Mouse (Mus musculus): Measurements from ENCODE around the gene Il27ra.

Gene Il27ra

DNA sequence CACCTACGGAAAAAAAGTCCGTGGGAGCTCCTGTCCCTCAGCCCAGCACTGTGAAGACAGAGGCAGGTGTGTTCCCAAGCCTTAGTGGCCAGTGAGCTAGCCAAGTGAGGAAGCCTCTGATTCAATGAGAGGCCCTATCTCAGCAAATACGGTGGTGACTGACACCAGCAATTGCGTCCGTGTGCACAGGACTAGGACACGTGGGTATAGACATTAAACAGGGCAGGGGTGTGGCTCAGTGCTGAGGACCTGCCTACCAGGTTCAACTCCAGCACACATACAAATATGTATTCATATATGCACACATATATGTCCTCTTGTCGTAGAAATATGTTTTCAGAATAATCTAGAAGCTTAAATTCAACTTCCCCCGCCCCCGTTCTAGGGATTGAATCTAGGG is 22.7 kb downstream of the Il27ra start:
- ChIA-PET POLR2A (interaction anchor here in 3 of 4 experiments (0.6 to 1.6 kb wide), 8 partner anchors 9 to 828 kb away, joined by 3 to 8 read pairs (median 4); partner anchors contain the start of gene 1700067K01Rik (in 1 of the 3)), CTCF (interaction anchor here in 2 of 4 experiments (0.6 to 3.2 kb wide), 4 partner anchors 10 to 425 kb away, joined by 3 to 11 read pairs (median 7); no protein-coding TSS in a partner anchor)

DNA sequence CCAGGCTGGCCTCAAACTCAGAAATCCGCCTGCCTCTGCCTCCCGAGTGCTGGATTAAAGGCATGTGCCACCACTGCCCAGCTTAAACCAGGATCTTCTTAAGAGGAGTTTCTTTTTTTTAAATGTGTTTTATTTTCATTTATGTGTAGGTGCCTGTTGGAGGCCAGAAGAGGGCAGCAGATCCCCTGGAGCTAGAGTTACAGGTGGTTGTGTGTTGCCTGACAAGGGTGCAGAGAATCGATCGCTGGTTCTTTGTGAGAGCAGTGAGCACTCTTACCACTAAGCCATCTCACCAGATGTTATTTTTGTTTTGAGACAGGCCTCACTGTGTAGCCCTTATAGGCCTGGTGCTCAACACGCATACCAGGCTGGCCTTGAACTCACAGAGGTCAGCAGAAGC is 26.6 kb downstream of the Il27ra start:
- ChIA-PET POLR2A (interaction anchor here in 2 of 4 experiments (1.1 to 1.3 kb wide), 3 partner anchors 21 to 60 kb away, joined by 3 read pairs; partner anchors contain the start of genes Asf1b (in 1 of the 2) and Gm10644 (in 1 of the 2)), CTCF (interaction anchor here in 3 of 4 experiments (0.6 to 1.2 kb wide), 4 partner anchors 23 to 215 kb away, joined by 3 to 4 read pairs (median 4); no protein-coding TSS in a partner anchor)

DNA sequence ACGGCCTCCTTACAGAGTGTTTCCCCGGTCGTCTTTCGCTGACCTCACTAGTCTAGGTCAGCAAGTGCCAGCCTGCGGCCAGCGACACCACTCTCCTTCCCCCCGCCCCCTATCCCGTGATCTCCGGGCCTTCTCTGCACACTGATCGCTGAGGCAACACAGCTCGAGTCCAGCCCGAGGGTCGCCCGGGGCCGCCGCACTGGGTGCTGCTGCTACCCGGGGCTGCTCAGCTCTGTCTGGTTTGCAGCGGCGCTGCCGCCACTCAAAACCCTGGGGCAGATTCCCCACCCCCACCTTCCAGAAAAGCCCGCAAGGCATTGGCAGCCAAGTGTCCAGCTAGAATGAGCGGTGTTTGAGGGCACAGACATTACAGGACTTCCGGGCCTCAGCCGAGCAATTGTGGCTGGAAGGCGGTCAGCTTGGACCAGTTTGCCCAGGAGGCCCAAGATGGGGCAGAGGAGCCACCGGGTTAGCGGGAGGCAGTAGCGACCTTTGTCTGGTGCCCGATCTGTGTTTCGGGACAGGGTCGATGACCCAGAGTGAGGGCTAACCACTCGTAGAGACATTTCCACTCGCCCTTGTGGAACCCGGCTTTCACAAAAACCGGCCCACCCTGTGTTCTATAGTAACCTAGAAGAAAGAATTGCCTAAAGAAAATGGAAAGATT is 29.8 kb downstream of the Il27ra start:
- ChIA-PET CTCF (interaction anchor here (0.5 to 1.1 kb wide), 8 partner anchors 11 to 633 kb away, joined by 3 to 6 read pairs (median 3); partner anchors contain the start of gene Rfx1 (in 1 of the 4)), POLR2A (interaction anchor here in 3 of 4 experiments (0.5 to 3.1 kb wide), 23 partner anchors 8 to 945 kb away, joined by 3 to 10 read pairs (median 4); partner anchors contain the start of genes Palm3 (in 2 of the 3), Dcaf15 (in 1 of the 3), Dnajb1 (in 1 of the 3) and Tecr (in 1 of the 3))

DNA sequence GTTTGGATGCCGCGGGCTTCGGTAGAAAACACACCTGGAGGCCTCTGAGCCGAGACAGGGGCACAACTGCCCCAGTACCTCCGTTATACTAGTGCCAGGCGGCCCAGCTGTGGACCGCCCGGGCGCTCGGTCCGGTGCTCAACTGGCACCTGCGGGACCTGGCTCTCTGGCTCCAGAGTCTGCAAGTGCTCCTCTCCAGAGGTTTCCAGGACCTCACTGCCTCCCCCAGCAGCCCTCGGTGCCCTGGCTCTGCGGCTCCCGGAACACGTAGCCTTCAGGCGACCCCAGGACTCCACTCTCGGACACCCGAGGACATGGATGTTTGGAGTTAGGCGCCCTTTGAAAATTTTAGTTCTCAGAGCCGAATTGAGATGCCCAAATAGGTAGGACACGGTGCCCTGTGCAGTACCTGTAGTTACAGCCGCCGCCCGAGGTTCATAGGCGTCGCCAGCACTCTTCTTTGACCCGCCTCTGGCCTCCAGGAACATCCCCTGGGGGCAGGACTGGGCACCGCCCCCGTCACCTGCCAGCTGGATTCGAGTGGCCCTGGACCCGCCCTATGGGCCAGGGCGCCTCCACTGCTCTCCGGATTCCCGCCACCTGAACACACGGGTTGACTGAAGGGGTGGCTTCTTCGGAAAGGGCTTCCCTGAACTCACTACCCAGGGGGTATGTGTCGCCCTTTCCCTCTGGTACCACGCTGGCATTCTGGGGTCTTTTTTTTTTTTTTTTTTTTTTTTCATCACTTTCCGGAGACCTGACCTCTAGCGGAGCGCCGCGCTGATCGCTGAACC is 30.5 kb downstream of the Il27ra start, which contains the start of gene 2210011C24Rik:
TSS of gene 2210011C24Rik (minus strand) at position 467 of the 794 bp plus-strand sequence.
- POLR2A ChIA-PET, result interaction anchor here (0.5 to 3.1 kb wide), 31 partner anchors 8 to 404 kb away, joined by 3 to 20 read pairs (median 4); partner anchors contain the start of genes Palm3 (in 4 of the 4), 1700067K01Rik (in 3 of the 4), Asf1b (in 1 of the 4) and Dcaf15 (in 1 of the 4)
- CTCF ChIA-PET, result interaction anchor here in 3 of 4 experiments (0.7 to 1.8 kb wide), 10 partner anchors 10 to 584 kb away, joined by 3 to 5 read pairs (median 3); partner anchors contain the start of genes 1700067K01Rik (in 1 of the 3), Rfx1 (in 1 of the 3) and Rln3 (in 1 of the 3)

DNA sequence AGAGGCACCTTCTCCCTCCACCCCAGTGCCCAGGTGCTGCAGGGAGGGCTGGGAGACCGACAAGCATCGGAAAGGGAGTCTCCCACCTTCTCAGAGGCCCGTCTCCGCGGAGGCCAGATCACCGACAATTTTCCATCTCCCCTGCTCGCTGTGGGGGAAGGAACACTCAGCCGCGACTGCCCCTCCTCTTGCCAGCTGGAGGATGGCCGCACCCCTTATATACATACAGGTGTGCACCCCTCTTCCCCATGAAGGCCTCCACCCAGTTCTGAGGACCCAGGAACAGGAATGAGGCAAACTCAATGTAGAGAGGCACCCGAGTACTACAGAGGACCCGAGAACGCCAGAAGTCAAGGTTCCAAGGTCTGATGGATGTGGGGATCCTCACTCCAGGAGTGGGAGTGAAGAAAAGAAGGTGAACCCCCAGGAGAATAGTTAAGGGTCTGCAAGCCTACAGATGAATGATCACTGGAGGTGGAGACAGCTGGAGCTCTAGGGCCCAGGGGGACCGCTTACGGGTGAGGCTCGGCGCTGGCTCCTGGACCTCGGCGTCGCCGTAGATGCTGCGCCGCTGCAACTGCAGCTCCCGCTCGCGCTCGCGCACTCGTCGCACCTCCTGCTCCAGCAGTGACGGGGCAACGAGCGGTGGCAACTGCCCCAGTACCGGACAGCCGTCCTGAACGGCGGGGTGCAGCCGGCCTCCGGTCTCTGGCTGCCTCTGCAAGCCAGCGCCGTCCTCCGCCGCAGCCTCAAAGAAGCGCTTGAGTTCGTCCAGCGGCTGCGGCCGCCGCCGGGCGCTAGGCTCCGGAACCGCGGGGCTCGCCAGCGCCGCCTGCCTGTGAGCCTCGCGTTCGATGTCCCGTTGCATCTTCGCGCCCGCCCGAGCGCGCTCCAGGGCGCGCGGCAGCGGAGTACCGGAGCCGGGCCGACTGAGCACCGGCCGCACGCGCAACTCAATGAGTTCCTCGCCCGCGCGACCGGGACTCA is 31.5 kb downstream of the Il27ra start:
- ChIA-PET CTCF (interaction anchor here (0.5 to 2.3 kb wide), 24 partner anchors 8 to 814 kb away, joined by 3 to 11 read pairs (median 4); partner anchors contain the start of genes 1700067K01Rik (in 2 of the 4), Asf1b (in 1 of the 4), Gm10644 (in 1 of the 4) and Palm3 (in 1 of the 4)), POLR2A (interaction anchor here (0.5 to 3.1 kb wide), 33 partner anchors 9 to 403 kb away, joined by 3 to 20 read pairs (median 3); partner anchors contain the start of genes Palm3 (in 4 of the 4), 1700067K01Rik (in 3 of the 4), Asf1b (in 2 of the 4) and Gm10644 (in 2 of the 4))

DNA sequence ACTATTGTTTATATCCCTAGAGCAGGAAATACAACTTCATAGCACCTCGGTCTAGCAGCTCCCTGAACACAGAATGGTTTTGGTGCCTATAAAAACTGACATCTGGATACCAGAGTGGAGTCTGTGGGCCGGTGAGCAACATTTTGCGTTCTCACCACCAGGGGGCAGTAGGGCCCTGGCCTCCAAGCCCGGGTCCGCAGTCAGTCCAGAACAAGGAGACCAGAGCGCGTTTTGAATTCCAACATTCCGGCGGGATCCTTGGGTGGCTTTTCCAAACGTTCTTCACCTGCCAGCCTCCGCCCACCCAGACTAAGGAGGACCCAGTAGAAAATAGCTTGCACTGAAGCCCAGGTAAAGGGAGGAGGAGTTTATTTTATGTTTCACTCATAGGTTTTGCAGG is 32.5 kb downstream of the Il27ra start:
- ChIA-PET CTCF (interaction anchor here in 3 of 4 experiments (0.6 to 2.3 kb wide), 20 partner anchors 9 to 285 kb away, joined by 3 to 11 read pairs (median 4); partner anchors contain the start of genes 1700067K01Rik (in 1 of the 3), Asf1b (in 1 of the 3), Gm10644 (in 1 of the 3) and Palm3 (in 1 of the 3)), POLR2A (interaction anchor here in 3 of 4 experiments (0.7 to 3.1 kb wide), 20 partner anchors 8 to 203 kb away, joined by 3 to 20 read pairs (median 4); partner anchors contain the start of genes 1700067K01Rik (in 2 of the 3), Palm3 (in 2 of the 3), Asf1b (in 1 of the 3) and Gm10644 (in 1 of the 3))

DNA sequence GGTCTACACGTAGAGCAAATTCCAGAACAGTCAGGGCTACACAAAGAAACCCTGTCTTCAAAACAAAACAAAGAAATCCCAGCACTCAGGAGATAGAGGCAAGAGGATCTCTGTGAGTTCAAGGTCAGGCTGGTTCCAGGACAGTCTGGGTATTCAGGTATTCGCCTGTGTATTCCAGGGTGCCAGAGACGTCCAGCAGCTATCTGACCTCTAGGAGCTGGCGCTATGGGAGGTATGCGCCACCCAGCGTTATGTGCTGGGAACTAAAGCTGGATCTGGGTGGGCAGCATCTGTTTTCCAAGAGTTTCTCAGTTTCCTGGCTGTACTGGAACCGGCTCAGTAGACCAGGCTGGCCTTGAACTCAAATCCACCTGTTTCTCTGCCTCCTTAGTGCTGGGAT is 34.0 kb downstream of the Il27ra start:
- POLR2A ChIA-PET, result interaction anchor here in 3 of 4 experiments (0.5 to 2.1 kb wide), 36 partner anchors 9 to 494 kb away, joined by 3 to 9 read pairs (median 4); partner anchors contain the start of genes Palm3 (in 2 of the 3), Asf1b (in 1 of the 3), Ccdc130 (in 1 of the 3) and Dcaf15 (in 1 of the 3)
- CTCF ChIA-PET, result interaction anchor here in 3 of 4 experiments (0.6 to 1.7 kb wide), 24 partner anchors 9 to 546 kb away, joined by 3 to 12 read pairs (median 4); partner anchors contain the start of genes 4930432K21Rik (in 1 of the 3), Asf1b (in 1 of the 3), Cc2d1a (in 1 of the 3) and Gm10644 (in 1 of the 3)

DNA sequence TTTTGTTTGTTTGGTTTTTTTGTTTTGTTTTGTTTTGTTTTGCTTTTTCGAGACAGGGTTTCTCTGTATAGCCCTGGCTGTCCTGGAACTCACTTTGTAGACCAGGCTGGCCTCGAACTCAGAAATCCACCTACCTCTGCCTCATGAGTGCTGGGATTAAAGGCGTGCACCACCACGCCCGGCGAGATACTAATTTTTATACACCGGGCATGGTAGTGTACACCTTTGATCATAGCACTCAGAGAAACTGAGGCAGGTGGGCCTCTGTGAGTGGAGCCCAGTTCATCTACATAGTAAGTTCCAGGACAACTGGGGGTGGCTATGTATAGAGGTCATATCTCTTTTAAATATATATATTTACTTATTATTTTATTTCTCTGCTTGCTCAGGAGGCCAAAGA is 36.9 kb downstream of the Il27ra start:
- ChIA-PET CTCF (interaction anchor here in 2 of 4 experiments (0.7 to 1.1 kb wide), 2 partner anchors 50 to 350 kb away, joined by 3 read pairs; partner anchors contain the start of genes Asf1b (in 1 of the 2) and Gm10644 (in 1 of the 2)), POLR2A (interaction anchor here in 2 of 4 experiments (0.6 to 0.7 kb wide), 3 partner anchors 150 to 413 kb away, joined by 3 to 4 read pairs (median 4); no protein-coding TSS in a partner anchor)

DNA sequence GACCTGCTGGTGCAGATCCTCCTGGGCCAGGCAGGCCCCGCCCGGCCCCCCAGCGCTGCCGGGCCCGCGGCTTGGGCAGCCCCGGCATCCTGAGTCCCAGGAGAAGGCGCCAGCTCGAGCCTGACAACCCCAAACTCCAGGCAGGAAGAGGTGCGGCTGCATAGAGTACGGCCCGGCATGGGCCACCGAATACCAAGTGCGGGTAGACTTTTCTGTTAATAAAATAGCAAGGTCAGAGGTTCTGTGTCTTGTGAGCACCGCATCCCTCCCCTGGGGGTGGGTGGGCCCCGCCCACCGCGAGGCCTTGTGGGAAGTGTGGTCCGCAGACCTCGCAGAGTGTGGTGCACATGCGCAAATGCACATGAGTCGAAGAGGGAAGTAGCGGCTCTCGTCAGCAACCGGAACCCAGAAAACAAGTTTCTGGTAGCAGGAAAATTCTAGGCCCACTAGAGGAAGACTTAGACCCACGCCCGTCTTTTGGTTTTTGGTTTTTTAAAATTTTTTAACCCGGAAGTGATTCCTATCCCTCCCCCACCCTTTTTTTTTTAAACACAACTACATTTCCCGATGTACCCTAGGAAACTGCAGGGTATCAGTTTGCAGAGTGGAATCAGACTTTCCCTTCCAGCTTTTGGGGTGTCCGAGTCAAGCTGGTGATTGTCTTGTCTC is 37.7 kb downstream of the Il27ra start:
- CTCF ChIA-PET, result interaction anchor here in 2 of 4 experiments (0.7 to 1.1 kb wide), 2 partner anchors 50 to 351 kb away, joined by 3 read pairs; partner anchors contain the start of genes Asf1b (in 1 of the 2) and Gm10644 (in 1 of the 2)
- POLR2A ChIA-PET, result interaction anchor here in 3 of 4 experiments (0.5 to 0.8 kb wide), 10 partner anchors 8 to 432 kb away, joined by 3 to 4 read pairs (median 3); partner anchors contain the start of genes Asf1b (in 1 of the 3), Gm10644 (in 1 of the 3) and Rfx1 (in 1 of the 3)

DNA sequence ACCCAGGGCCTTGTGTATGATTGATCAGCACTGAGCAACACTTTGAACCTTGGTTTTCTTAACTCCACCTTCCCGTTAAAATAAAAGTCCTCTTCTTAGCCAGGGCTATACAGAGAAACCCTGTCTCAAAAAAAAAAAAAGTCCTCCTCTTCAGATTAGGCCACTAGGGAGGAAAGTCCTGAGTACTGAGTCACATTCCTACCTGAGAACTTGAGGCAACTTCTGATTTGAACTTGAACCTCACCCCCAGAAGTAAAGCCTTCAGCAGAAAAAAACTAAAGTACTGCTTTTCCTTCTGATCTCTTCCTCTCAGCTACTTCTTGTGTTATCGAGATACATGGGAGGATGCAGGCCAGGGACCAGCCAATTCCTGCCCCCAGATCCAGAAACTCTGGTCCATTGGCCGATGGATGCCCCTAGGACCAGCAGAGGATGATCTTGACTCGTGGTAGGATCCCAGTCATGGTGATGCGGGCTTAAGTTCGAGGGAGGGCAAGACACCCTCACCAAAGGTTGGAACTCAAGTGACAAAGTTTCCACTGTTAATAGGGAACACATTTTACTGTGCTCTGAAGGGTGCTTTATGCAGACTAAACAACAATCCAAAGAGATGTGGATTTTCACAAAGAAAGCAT is 38.7 kb downstream of the Il27ra start:
- POLR2A ChIA-PET, result interaction anchor here in 3 of 4 experiments (0.6 to 0.8 kb wide), 6 partner anchors 9 to 433 kb away, joined by 3 to 6 read pairs (median 4); partner anchors contain the start of genes Asf1b (in 1 of the 3), Gm10644 (in 1 of the 3) and Rfx1 (in 1 of the 3)
- CTCF ChIA-PET, result no interaction called here

DNA sequence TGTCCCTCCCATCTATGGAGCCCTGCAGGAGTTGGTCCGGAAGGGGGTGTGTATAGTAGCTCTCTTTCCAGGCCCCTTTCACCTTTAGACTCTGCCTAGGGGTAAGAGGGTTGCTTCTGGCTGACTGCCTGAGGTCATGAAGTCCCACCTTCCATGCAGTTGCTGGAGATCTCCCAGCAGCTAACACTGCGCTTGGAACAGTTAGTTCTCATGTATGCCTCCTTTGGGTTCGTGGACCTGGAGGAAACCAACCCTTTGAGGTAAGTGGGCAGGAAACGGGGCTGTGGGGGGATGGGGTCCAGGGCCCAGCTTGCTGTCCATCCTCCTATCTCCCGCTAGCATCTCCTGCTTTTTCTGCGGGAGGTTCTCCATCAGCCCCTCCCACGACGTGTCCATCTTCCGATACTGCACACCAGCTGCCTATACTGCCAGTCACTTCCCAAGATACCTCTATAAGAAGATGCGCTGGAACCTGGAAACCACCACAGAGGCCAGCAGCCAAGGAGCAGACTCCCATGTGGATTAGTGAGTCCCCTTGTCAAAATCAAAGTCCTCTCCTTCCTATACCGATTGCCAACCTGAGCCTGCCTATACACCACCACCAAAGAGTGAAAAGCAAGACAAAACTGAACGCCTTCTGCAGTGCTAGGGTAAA is 39.3 kb downstream of the Il27ra start:
- ChIA-PET CTCF (interaction anchor here in 1 of 4 experiments (1.3 kb wide), 1 partner anchor 73 kb away, joined by 3 read pairs; no protein-coding TSS in a partner anchor), POLR2A (interaction anchor here in 3 of 4 experiments (0.6 to 4.5 kb wide), 8 partner anchors 7 to 771 kb away, joined by 3 to 29 read pairs (median 5); partner anchors contain the start of genes Asf1b (in 2 of the 3) and Gm10644 (in 2 of the 3))

DNA sequence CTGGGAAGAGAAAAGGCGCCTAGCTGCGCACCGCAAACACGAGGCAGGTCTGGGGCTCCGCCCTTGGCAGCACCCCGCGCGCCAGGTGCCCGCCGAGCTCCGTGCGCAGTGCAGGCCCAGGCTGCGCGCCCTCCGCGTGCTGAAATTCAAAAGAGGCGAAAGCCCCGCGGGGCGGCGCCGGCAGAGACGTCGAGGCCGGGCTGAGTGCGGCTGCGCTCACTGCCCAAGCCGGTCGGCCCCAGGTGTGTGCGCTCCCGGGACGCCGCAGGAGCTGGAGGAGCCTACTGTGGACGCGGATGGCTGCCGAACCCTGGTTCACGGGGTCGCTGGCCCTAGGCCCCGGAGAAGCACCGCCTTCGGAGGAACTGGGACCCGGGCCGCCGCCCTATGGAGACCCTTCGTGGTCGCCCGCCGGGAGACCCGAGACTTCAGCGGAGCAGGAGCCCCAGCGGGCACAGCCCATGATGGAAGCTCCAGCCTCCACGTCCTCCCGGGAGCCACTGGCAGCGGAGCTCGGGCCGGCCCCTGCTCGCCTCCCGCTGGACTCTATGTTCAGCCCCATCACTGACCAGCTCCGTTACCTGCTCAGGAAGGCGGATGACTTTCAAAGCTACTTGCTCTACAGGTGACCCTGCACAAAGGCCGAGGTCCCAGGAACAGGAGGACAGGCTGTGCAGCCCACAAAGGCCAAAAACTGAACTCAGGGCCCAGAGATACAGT is 40.9 kb downstream of the Il27ra start, which contains the start of gene 1700067K01Rik:
TSS of gene 1700067K01Rik (plus strand) at position 222 of the 720 bp plus-strand sequence.
- ChIA-PET POLR2A (interaction anchor here (0.5 to 4.5 kb wide), 46 partner anchors 9 to 501 kb away, joined by 3 to 29 read pairs (median 3); partner anchors contain the start of genes Asf1b (in 3 of the 4), Gm10644 (in 3 of the 4), Dcaf15 (in 2 of the 4) and Ddx39 (in 2 of the 4)), CTCF (interaction anchor here in 3 of 4 experiments (0.5 to 1.4 kb wide), 10 partner anchors 9 to 927 kb away, joined by 3 to 12 read pairs (median 3); partner anchors contain the start of genes Asf1b (in 2 of the 3) and Gm10644 (in 2 of the 3))

DNA sequence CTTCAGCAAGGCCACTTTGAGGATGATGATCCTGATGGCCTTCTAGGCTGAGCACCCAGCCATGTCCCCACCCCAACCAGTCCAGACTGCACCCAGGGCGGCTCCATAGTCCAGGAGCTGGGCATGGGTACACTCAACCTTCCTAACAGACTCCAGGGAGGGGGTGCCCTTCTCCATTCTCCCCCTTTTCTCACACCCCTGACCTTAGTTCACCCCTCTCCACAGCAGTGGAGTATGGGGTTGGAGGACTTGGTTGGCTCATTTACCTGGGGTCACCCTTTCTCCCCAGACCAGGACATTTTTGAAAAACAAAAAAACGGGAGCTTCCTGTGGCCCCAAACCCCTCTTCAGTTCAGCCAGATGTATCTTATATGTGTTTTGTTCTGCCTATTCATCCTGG is 42.6 kb downstream of the Il27ra start:
- CTCF ChIA-PET, result interaction anchor here in 2 of 4 experiments (0.5 to 1.1 kb wide), 3 partner anchors 24 to 180 kb away, joined by 3 to 10 read pairs (median 5); partner anchors contain the start of genes Asf1b (in 1 of the 2) and Gm10644 (in 1 of the 2)
- POLR2A ChIA-PET, result interaction anchor here in 3 of 4 experiments (0.5 to 4.5 kb wide), 12 partner anchors 9 to 285 kb away, joined by 3 to 29 read pairs (median 4); partner anchors contain the start of genes Asf1b (in 2 of the 3), Gm10644 (in 2 of the 3), Dcaf15 (in 1 of the 3) and Ddx39 (in 1 of the 3)

Data from embryonic stem cell, embryonic (primary cell).